Mouse (Mus musculus) MEL (cell line): ENCODE data around the gene Eva1b. TPM values are rescaled to one million over a fixed set of nuclear protein-coding genes. Genes with fewer than 3 reads are reported as not detected.

Source experiments
- DNase-seq: peaks from one replicate; pipeline ENCODE4 v3.0.0; 2011; ENCODE audit warnings: low read depth, low spot score
- H3K27ac ChIP-seq: 2 replicates; pipeline ENCODE4 v1.5.1; 2012; ENCODE audit warnings: low read depth, mild to moderate bottlenecking, control low read depth, low read length, moderate library complexity; ENCODE audit not compliant: control insufficient read depth
- H3K27me3 ChIP-seq, 2 experiments: fragments of 150-350 bp in 1 of 2; sonication (generic) in 1 of 2; 2 replicates each; pipeline ENCODE4 v1.6.1; 2012; ENCODE audit warnings: low read length in 2 of 2, mild to moderate bottlenecking in 2 of 2, improper control_type of control experiment in 1 of 2, moderate library complexity in 1 of 2; ENCODE audit not compliant: insufficient read depth in 2 of 2, control insufficient read depth in 1 of 2
- H3K36me3 ChIP-seq, 2 experiments: 2 replicates each; pipeline ENCODE4 v1.6.1; 2012 to 2014; ENCODE audit warnings: low read length in 2 of 2, improper control_type of control experiment in 1 of 2, inconsistent platforms in 1 of 2, mild to moderate bottlenecking in 1 of 2; ENCODE audit not compliant: insufficient read depth in 2 of 2, control insufficient read depth in 1 of 2
- H3K4me1 ChIP-seq, 2 experiments: fragments of 150-350 bp in 1 of 2; sonication (generic) in 1 of 2; 2 replicates each; pipeline ENCODE4 v1.6.1; 2012; ENCODE audit warnings: low read length in 2 of 2, improper control_type of control experiment in 1 of 2, mild to moderate bottlenecking in 1 of 2; ENCODE audit not compliant: insufficient read depth in 2 of 2, control insufficient read depth in 1 of 2
- H3K4me3 ChIP-seq, 2 experiments: fragments of 150-350 bp in 1 of 2; sonication (generic) in 1 of 2; 2 replicates each; pipeline ENCODE4 v1.5.1; 2012; ENCODE audit warnings: low read depth in 2 of 2, low read length in 2 of 2, mild to moderate bottlenecking in 2 of 2, moderate library complexity in 2 of 2, control low read depth in 1 of 2, improper control_type of control experiment in 1 of 2; ENCODE audit not compliant: control insufficient read depth in 1 of 2, insufficient read depth in 1 of 2
- H3K79me2 ChIP-seq: 2 replicates; pipeline ENCODE4 v1.6.1; 2012; ENCODE audit warnings: mild to moderate bottlenecking, low read length, moderate library complexity; ENCODE audit not compliant: control insufficient read depth, poor library complexity, insufficient read depth
- H3K9ac ChIP-seq: 2 replicates; pipeline ENCODE4 v1.6.1; 2012; ENCODE audit warnings: low read depth, mild to moderate bottlenecking, control low read depth, low read length, moderate library complexity; ENCODE audit not compliant: control insufficient read depth, poor library complexity, severe bottlenecking
- H3K9me3 ChIP-seq: fragments of 150-350 bp; sonication (generic); replicated peaks from 2 replicates; pipeline ENCODE4 v1.6.1; 2012; ENCODE audit warnings: mild to moderate bottlenecking, low read length, improper control_type of control experiment, moderate library complexity; ENCODE audit not compliant: insufficient read depth
- BHLHE40 ChIP-seq: IDR thresholded peaks from 2 replicates; pipeline ENCODE4 v1.6.1; 2012; ENCODE audit warnings: low read depth, mild to moderate bottlenecking, inconsistent platforms, low read length, improper control_type of control experiment, borderline replicate concordance
- CHD2 ChIP-seq: IDR thresholded peaks from 2 replicates; pipeline ENCODE4 v1.6.1; 2011; ENCODE audit warnings: low read length, improper control_type of control experiment
- CTCF ChIP-seq, 3 experiments: IDR thresholded peaks in 2 of 3; conservative IDR thresholded peaks in 1 of 3; 2 replicates each; pipeline ENCODE4 v1.5.1; 2011 to 2012; ENCODE audit warnings: low read length in 3 of 3, low read depth in 2 of 3, mild to moderate bottlenecking in 2 of 3, improper control_type of control experiment in 1 of 3, inconsistent platforms in 1 of 3, mixed read lengths in 1 of 3, moderate library complexity in 1 of 3; ENCODE audit not compliant: control insufficient read depth in 1 of 3, insufficient read depth in 1 of 3, poor library complexity in 1 of 3, severe bottlenecking in 1 of 3
- E2F4 ChIP-seq: IDR thresholded peaks from 2 replicates; pipeline ENCODE4 v1.6.1; 2011; ENCODE audit warnings: low read depth, low read length, improper control_type of control experiment, borderline replicate concordance
- ELF1 ChIP-seq: IDR thresholded peaks from 2 replicates; pipeline ENCODE4 v1.6.1; 2014; ENCODE audit warnings: low read depth, mild to moderate bottlenecking, inconsistent platforms, low read length, improper control_type of control experiment, moderate library complexity
- EP300 ChIP-seq, 2 experiments: IDR thresholded peaks; 2 replicates each; pipeline ENCODE4 v1.6.1; 2011; ENCODE audit warnings: improper control_type of control experiment in 2 of 2, low read length in 2 of 2, low read depth in 1 of 2, mild to moderate bottlenecking in 1 of 2
- ETS1 ChIP-seq: IDR thresholded peaks from 2 replicates; pipeline ENCODE4 v1.6.1; 2012; ENCODE audit warnings: low read depth, mild to moderate bottlenecking, inconsistent platforms, low read length, improper control_type of control experiment, moderate library complexity
- GABPA ChIP-seq: IDR thresholded peaks from 2 replicates; pipeline ENCODE4 v1.6.1; 2012; ENCODE audit warnings: low read depth, mild to moderate bottlenecking, inconsistent platforms, low read length, improper control_type of control experiment, moderate library complexity
- GATA1 ChIP-seq: IDR thresholded peaks from 2 replicates; pipeline ENCODE4 v1.6.1; 2011; ENCODE audit warnings: low read depth, low read length, improper control_type of control experiment
- HCFC1 ChIP-seq: IDR thresholded peaks from 2 replicates; pipeline ENCODE4 v1.6.1; 2012; ENCODE audit warnings: low read depth, mild to moderate bottlenecking, inconsistent platforms, low read length, improper control_type of control experiment, moderate library complexity
- JUND ChIP-seq: IDR thresholded peaks from 2 replicates; pipeline ENCODE4 v1.6.1; 2011; ENCODE audit warnings: low read depth, mild to moderate bottlenecking, improper control_type of control experiment, low read length
- KAT2A ChIP-seq: conservative IDR thresholded peaks from 2 replicates; pipeline ENCODE4 v1.6.1; 2012; ENCODE audit warnings: low read depth, low read length, improper control_type of control experiment, inconsistent platforms
- MAFK ChIP-seq: IDR thresholded peaks from 2 replicates; pipeline ENCODE4 v1.6.1; 2011; ENCODE audit warnings: low read depth, mild to moderate bottlenecking, low read length, improper control_type of control experiment, borderline replicate concordance
- MAX ChIP-seq: IDR thresholded peaks from 2 replicates; pipeline ENCODE4 v1.6.1; 2011; ENCODE audit warnings: low read length, improper control_type of control experiment
- MXI1 ChIP-seq: IDR thresholded peaks from 2 replicates; pipeline ENCODE4 v1.6.1; 2011; ENCODE audit warnings: mild to moderate bottlenecking, low read depth, low read length, improper control_type of control experiment
- MYB ChIP-seq: IDR thresholded peaks from 2 replicates; pipeline ENCODE4 v1.6.1; 2011; ENCODE audit warnings: mild to moderate bottlenecking, low read depth, low read length, improper control_type of control experiment
- MYC ChIP-seq: IDR thresholded peaks from 2 replicates; pipeline ENCODE4 v1.6.1; 2011; ENCODE audit warnings: low read depth, mild to moderate bottlenecking, low read length, improper control_type of control experiment, moderate library complexity
- NELFE ChIP-seq: IDR thresholded peaks from 2 replicates; pipeline ENCODE4 v1.6.1; 2011; ENCODE audit warnings: low read depth, low read length, improper control_type of control experiment
- NRF1 ChIP-seq: IDR thresholded peaks from 2 replicates; pipeline ENCODE4 v1.6.1; 2014; ENCODE audit warnings: low read depth, mild to moderate bottlenecking, inconsistent platforms, low read length, improper control_type of control experiment, moderate library complexity; ENCODE audit not compliant: poor library complexity, insufficient read depth, severe bottlenecking
- POLR2AphosphoS5 ChIP-seq: IDR thresholded peaks from 2 replicates; pipeline ENCODE4 v1.6.1; 2012; ENCODE audit warnings: low read depth, borderline replicate concordance, mild to moderate bottlenecking, inconsistent platforms, low read length, moderate library complexity, mixed read lengths
- RAD21 ChIP-seq: IDR thresholded peaks from 2 replicates; pipeline ENCODE4 v1.6.1; 2011; ENCODE audit warnings: mild to moderate bottlenecking, low read depth, low read length, improper control_type of control experiment
- SIN3A ChIP-seq: IDR thresholded peaks from 2 replicates; pipeline ENCODE4 v1.6.1; 2012; ENCODE audit warnings: low read length, improper control_type of control experiment, inconsistent platforms
- SMC3 ChIP-seq: IDR thresholded peaks from 2 replicates; pipeline ENCODE4 v1.6.1; 2011; ENCODE audit warnings: low read depth, low read length, improper control_type of control experiment
- TAL1 ChIP-seq: IDR thresholded peaks from 2 replicates; pipeline ENCODE4 v1.6.1; 2012; ENCODE audit warnings: mild to moderate bottlenecking, inconsistent platforms, low read length, moderate library complexity, mixed read lengths
- TBP ChIP-seq: IDR thresholded peaks from 2 replicates; pipeline ENCODE4 v1.8.0; 2011; ENCODE audit warnings: low read depth, low read length, improper control_type of control experiment
- TCF12 ChIP-seq: IDR thresholded peaks from 2 replicates; pipeline ENCODE4 v1.6.1; 2014; ENCODE audit warnings: low read depth, mild to moderate bottlenecking, inconsistent platforms, low read length, improper control_type of control experiment, moderate library complexity
- UBTF ChIP-seq: IDR thresholded peaks from 2 replicates; pipeline ENCODE4 v1.6.1; 2012; ENCODE audit warnings: low read depth, mild to moderate bottlenecking, inconsistent platforms, low read length, improper control_type of control experiment, moderate library complexity, borderline replicate concordance; ENCODE audit not compliant: insufficient read depth
- USF1 ChIP-seq: IDR thresholded peaks from 2 replicates; pipeline ENCODE4 v1.6.1; 2014; ENCODE audit warnings: low read depth, mild to moderate bottlenecking, inconsistent platforms, low read length, improper control_type of control experiment, moderate library complexity
- USF2 ChIP-seq, 2 experiments: IDR thresholded peaks; 2 replicates each; pipeline ENCODE4 v1.6.1; 2011 to 2012; ENCODE audit warnings: improper control_type of control experiment in 2 of 2, low read length in 2 of 2, borderline replicate concordance in 1 of 2, inconsistent platforms in 1 of 2, low read depth in 1 of 2, mild to moderate bottlenecking in 1 of 2; ENCODE audit not compliant: insufficient read depth in 1 of 2
- ZC3H11A ChIP-seq: IDR thresholded peaks from 2 replicates; pipeline ENCODE4 v1.6.1; 2012; ENCODE audit warnings: low read depth, mild to moderate bottlenecking, inconsistent platforms, low read length, improper control_type of control experiment
- ZKSCAN1 ChIP-seq: IDR thresholded peaks from 2 replicates; pipeline ENCODE4 v1.6.1; 2012; ENCODE audit warnings: low read depth, mild to moderate bottlenecking, inconsistent platforms, low read length, improper control_type of control experiment, moderate library complexity
- ZNF384 ChIP-seq: IDR thresholded peaks from 2 replicates; pipeline ENCODE4 v1.6.1; 2012; ENCODE audit warnings: low read depth, mild to moderate bottlenecking, inconsistent platforms, low read length, improper control_type of control experiment
- polyA plus RNA-seq, 2 experiments: library from polyadenylated mRNA; stranded (reverse) in 1 of 2; unstranded in 1 of 2; fragments of >175 nt in 1 of 2; fragments of >200 nt in 1 of 2; gene quantifications; 2 replicates each; pipeline versions ENCODE4 v1.2.1 to v1.2.4; 2012; ENCODE audit warnings: low replicate concordance in 2 of 2, low read depth in 1 of 2; ENCODE audit not compliant: insufficient read length in 2 of 2, insufficient read depth in 1 of 2, missing spikeins in 1 of 2
- total RNA-seq: library from RNA; depleted of rRNA; stranded (reverse); fragments of 300-350 nt; gene quantifications from 2 replicates; pipeline ENCODE4 v1.2.3, GENCODE M21; 2012

Eva1b gene
- total and polyA plus RNA-seq, 3 experiments: 9.6 to 12.2 TPM; not detected in 1

DNA sequence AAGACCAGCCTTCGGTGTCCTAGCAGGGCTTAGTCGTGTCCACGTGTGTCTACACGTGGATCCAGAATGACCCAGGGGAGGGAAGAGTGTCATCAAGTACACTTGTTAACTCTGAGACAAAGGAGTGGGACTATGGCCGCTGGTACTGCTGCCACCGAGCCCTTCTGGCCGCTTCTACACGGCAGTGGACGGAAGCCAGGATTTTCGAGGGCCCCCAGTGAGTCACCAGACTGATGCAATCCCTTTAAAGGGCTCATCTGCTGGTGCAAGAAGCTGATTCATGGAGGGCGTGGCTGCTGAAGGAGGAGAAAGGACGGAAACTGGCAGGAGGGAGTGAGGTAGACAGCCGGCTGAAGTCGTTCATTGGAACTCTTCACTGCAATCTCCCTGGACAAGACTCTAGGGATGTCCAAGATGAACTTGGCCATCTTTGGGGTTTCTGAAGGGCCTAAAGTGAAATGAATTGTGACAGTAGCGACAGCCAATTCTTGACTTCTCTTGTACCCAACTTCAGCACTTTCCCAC is 44.4 kb upstream of the Eva1b start (continued):
- TF ChIP-seq ZC3H11A (no peak), KAT2A (peak; percentile 47; the same call in 1 of the 2 replicates), RAD21 (no peak), EP300 (IDR thresholded peaks at IDR 0.05; ENCODE audit: low read depth in 1 of 2, low read length in 2 of 2) (peak; percentile 46 to 78; a peak in 3 of 4 replicates), SIN3A (peak; percentile 91), TBP (peak; percentile 74; the same call in 1 of the 2 replicates), USF2 (IDR thresholded peaks at IDR 0.05; ENCODE audit: borderline replicate concordance in 1 of 2, insufficient read depth in 1 of 2, low read depth in 1 of 2, low read length in 2 of 2) (no peak)

DNA sequence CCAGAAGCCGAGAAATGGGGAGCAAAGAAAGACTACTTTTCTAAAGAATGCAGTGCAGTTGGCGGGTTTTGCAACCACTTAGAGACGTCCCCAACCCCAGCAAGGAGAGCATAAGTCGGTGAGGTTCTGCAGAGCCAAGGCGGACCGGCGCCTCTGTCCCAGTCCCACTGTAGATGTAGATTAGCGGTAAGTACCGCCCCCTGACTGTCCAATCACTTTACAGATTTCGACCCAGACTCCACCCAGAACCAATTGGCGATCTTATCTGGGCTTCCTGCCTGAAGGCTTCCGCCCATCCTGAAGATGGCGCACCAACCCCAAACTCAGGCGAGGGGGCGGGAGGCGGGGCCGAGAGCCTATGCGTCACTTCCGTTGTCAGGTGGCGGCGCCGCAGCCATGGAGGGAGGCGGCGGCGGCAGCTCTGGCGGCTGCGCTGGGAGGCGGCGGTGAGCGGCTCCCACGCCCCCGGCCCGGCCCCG is 43.9 kb upstream of the Eva1b start, which contains the start of gene Stk40:
Stk40 (plus strand) TSS at position 368 of the 479 bp plus-strand sequence.
- Histone ChIP-seq H3K9me3 (no peaks in the 10 kb centered on the region), H3K9ac (peak within 1 kb of the TSS; percentile 88), H3K36me3 (peaks cover 0 to 42% of the 10 kb centered on the region in 2 experiments; a peak in 2 of 4 replicates), H3K4me3 (peak within 1 kb of the TSS; percentile 84 to 93), H3K27me3 (no peaks in the 10 kb centered on the region), H3K4me1 (peaks cover 9 to 55% of the 10 kb centered on the region in 2 experiments), H3K27ac (peak within 1 kb of the TSS; percentile 93), H3K79me2 (peaks cover 46% of the 10 kb centered on the region)
- peak; percentile 98 for DNase-seq
- peak; percentile 60 for TF ChIP-seq TCF12
- TF ChIP-seq USF1: peak; percentile 63
- TF ChIP-seq ZC3H11A: no peak
- TF ChIP-seq MYC: no peak; the same call in 1 of the 2 replicates
- TF ChIP-seq GABPA: no peak
- peak; percentile 81 for TF ChIP-seq NELFE
- peak; percentile 86 for TF ChIP-seq ETS1
- peak; percentile 43; the same call in 1 of the 2 replicates for TF ChIP-seq BHLHE40
- no peak for TF ChIP-seq MYB
- TF ChIP-seq MAFK: no peak
- no peak for TF ChIP-seq UBTF
- no peak for TF ChIP-seq ZKSCAN1
- TF ChIP-seq MAX: no peak; the same call in none of the 2 replicates
- TF ChIP-seq HCFC1: peak; percentile 95
- TF ChIP-seq USF2 (IDR thresholded peaks at IDR 0.05; ENCODE audit: borderline replicate concordance in 1 of 2, insufficient read depth in 1 of 2, low read depth in 1 of 2, low read length in 2 of 2): no peak
- peak; percentile 57; the same call in 1 of the 2 replicates for TF ChIP-seq NRF1
- no peak for TF ChIP-seq JUND
- TF ChIP-seq EP300 (IDR thresholded peaks at IDR 0.05; ENCODE audit: low read depth in 1 of 2, low read length in 2 of 2): peak in 1 of 2 experiments; percentile 62; a peak in 2 of 4 replicates
- TF ChIP-seq TAL1: no peak
- TF ChIP-seq GATA1: peak; percentile 96
- peak; percentile 0; the same call in 1 of the 2 replicates for TF ChIP-seq E2F4
- TF ChIP-seq KAT2A: peak; percentile 64; the same call in 1 of the 2 replicates
- peak; percentile 98 for TF ChIP-seq ELF1
- peak in 2 of 3 experiments; percentile 50 to 60; a peak in 4 of 6 replicates for TF ChIP-seq CTCF (IDR thresholded peaks at IDR 0.05 in 2 of 3, conservative IDR thresholded peaks at IDR 0.05 in 1 of 3; ENCODE audit: control insufficient read depth in 1 of 3, insufficient read depth in 1 of 3, low read depth in 2 of 3, low read length in 3 of 3, poor library complexity in 1 of 3, severe bottlenecking in 1 of 3)
- no peak for TF ChIP-seq SMC3
- TF ChIP-seq ZNF384: no peak
- TF ChIP-seq RAD21: no peak
- TF ChIP-seq MXI1: peak; percentile 56
- TF ChIP-seq SIN3A: peak; percentile 40; the same call in 1 of the 2 replicates
- TF ChIP-seq POLR2AphosphoS5: no peak
- no peak for TF ChIP-seq CHD2
